In the genomic region with DNA sequence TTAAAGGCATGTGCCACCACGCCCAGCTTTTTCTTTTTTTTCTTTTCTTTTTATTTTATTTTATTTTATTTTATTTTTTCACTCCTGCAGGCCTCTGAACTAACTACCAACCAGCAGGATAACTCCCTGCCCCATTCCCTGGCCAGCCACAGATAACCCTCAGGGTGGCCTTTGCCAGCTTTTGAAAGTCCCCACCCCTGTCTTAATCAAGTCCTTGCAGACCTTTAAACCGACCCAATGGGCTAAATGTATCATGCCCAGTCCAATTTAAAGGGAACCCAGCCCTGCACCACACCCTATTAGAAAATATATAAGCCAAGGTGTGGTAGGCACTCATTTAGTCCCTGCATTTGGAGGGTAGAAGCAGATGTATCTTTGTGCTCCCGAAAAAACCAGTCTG, we compare ENCODE assay signal across 26 mouse cellular contexts. TPM values are rescaled to one million over a fixed set of nuclear protein-coding genes. Genes with fewer than 3 reads are reported as not detected.
A peak's percentile ranks its signal among the peaks of the same experiment; 100 is the strongest.
DNase-seq lines count a peak whose midpoint lies in the region; ATAC-seq and TF ChIP-seq lines count a peak whose summit lies in the region.
"Had no signal": no experiment of that assay in that cellular context is flagged by ENCODE, and none has a peak within 500 bp of the region (broad histone marks: within the 10 kb centered on the region; RNA-seq: fewer than 3 reads in every experiment).

No protein-coding gene starts in this region.

- no peak overlapping the region for H3K9ac ChIP-seq in midbrain, embryonic 11.5 days (ENCODE audit: low read length)
- H3K9ac ChIP-seq in midbrain, embryonic 16.5 days (ENCODE audit: low read depth, low read length), result no peak overlapping the region
- H3K9ac ChIP-seq in liver, embryonic 13.5 days, result no peak overlapping the region
- H3K9ac ChIP-seq in hindbrain, embryonic 13.5 days, result no peak overlapping the region
- H3K9ac ChIP-seq: embryonic facial prominence, embryonic 15.5 days; heart, embryonic 15.5 days; hindbrain, embryonic 15.5 days; limb, embryonic 15.5 days; midbrain, embryonic 12.5 days had no signal

- TF ChIP-seq CTCF in left cerebral cortex, adult 2 months (IDR thresholded peaks at IDR 0.05), result no peak

- DNase-seq in midbrain, embryonic 11.5 days (ENCODE audit: low spot score, missing footprints), result peak; percentile 75
- DNase-seq in liver, embryonic 13.5 days, result peak; percentile 83
- no peak for DNase-seq in frontal cortex, postnatal 36 days (ENCODE audit: low spot score in 2 of 2)
- DNase-seq in left cerebral cortex, adult 2 months (ENCODE audit: extremely low spot score in 1 of 2, low spot score in 2 of 2), result no peak
- DNase-seq: adrenal gland, adult 8-10 months; cerebellum, adult 8-10 months; gastrocnemius, postnatal 25 days; heart, adult 2 months; heart, postnatal 4 days; kidney, adult 9 months; left cerebral cortex, postnatal 4 days; thymus, postnatal 25 days had no signal

- no peaks in the 10 kb centered on the region for H3K9me3 ChIP-seq in midbrain, embryonic 11.5 days (ENCODE audit: control insufficient read depth, low read length)
- no peaks in the 10 kb centered on the region for H3K9me3 ChIP-seq in midbrain, embryonic 16.5 days (replicated peaks; ENCODE audit: control insufficient read depth, low read length, poor library complexity, severe bottlenecking)
- H3K9me3 ChIP-seq in liver, embryonic 13.5 days (replicated peaks), result no peaks in the 10 kb centered on the region
- H3K9me3 ChIP-seq in hindbrain, embryonic 13.5 days, result no peaks in the 10 kb centered on the region
- H3K9me3 ChIP-seq: embryonic facial prominence, embryonic 15.5 days; forebrain, embryonic 10.5 days; heart, embryonic 15.5 days; hindbrain, embryonic 15.5 days; limb, embryonic 15.5 days; midbrain, embryonic 12.5 days had no signal

- 76% methylated on average over 3 of the region's 3 CpGs for WGBS in midbrain, embryonic 11.5 days
- 89% methylated on average over 3 of the region's 3 CpGs for WGBS in midbrain, embryonic 16.5 days
- 43% methylated on average over 3 of the region's 3 CpGs for WGBS in liver, embryonic 13.5 days (ENCODE audit: insufficient replicate concordance)
- 75% methylated on average over 3 of the region's 3 CpGs for WGBS in hindbrain, embryonic 13.5 days

- intact Hi-C loops in left cerebral cortex, adult 2 months (cut with DNase I), result no loop called here

- H3K27ac ChIP-seq in midbrain, embryonic 11.5 days (ENCODE audit: low read depth, low read length), result no peak overlapping the region
- H3K27ac ChIP-seq in midbrain, embryonic 16.5 days (ENCODE audit: low read length), result no peak overlapping the region
- H3K27ac ChIP-seq in liver, embryonic 13.5 days, result peak overlapping the region; percentile 78
- no peak overlapping the region for H3K27ac ChIP-seq in left cerebral cortex, adult 2 months
- H3K27ac ChIP-seq in hindbrain, embryonic 13.5 days, result no peak overlapping the region
- H3K27ac ChIP-seq: embryonic facial prominence, embryonic 15.5 days; heart, adult 2 months; heart, embryonic 15.5 days; hindbrain, embryonic 15.5 days; limb, embryonic 15.5 days; macrophage; midbrain, embryonic 12.5 days had no signal

- peaks cover 12% of the 10 kb centered on the region for H3K4me1 ChIP-seq in midbrain, embryonic 11.5 days (ENCODE audit: control insufficient read depth, insufficient read depth, low read length)
- H3K4me1 ChIP-seq in midbrain, embryonic 16.5 days (ENCODE audit: control insufficient read depth, insufficient read depth, low read length), result no peaks in the 10 kb centered on the region
- peaks cover 54% of the 10 kb centered on the region for H3K4me1 ChIP-seq in liver, embryonic 13.5 days (replicated peaks)
- peaks cover 14% of the 10 kb centered on the region for H3K4me1 ChIP-seq in hindbrain, embryonic 13.5 days (replicated peaks)
- H3K4me1 ChIP-seq: embryonic facial prominence, embryonic 15.5 days; heart, embryonic 15.5 days had no signal

- H3K36me3 ChIP-seq in midbrain, embryonic 11.5 days (ENCODE audit: control insufficient read depth, insufficient read depth, low read length), result no peaks in the 10 kb centered on the region
- no peaks in the 10 kb centered on the region for H3K36me3 ChIP-seq in midbrain, embryonic 16.5 days (ENCODE audit: control insufficient read depth, insufficient read depth, low read length)
- no peaks in the 10 kb centered on the region for H3K36me3 ChIP-seq in liver, embryonic 13.5 days
- H3K36me3 ChIP-seq in hindbrain, embryonic 13.5 days, result no peaks in the 10 kb centered on the region
- H3K36me3 ChIP-seq: embryonic facial prominence, embryonic 15.5 days; forebrain, embryonic 10.5 days; heart, embryonic 15.5 days; hindbrain, embryonic 15.5 days; limb, embryonic 15.5 days; midbrain, embryonic 12.5 days had no signal

- H3K4me3 ChIP-seq in midbrain, embryonic 11.5 days (ENCODE audit: low read depth, low read length), result no peak overlapping the region
- H3K4me3 ChIP-seq in midbrain, embryonic 16.5 days (ENCODE audit: low read depth, low read length), result no peak overlapping the region
- H3K4me3 ChIP-seq in liver, embryonic 13.5 days (replicated peaks), result no peak overlapping the region
- no peak overlapping the region for H3K4me3 ChIP-seq in left cerebral cortex, adult 2 months
- H3K4me3 ChIP-seq in hindbrain, embryonic 13.5 days, result no peak overlapping the region
- H3K4me3 ChIP-seq: embryonic facial prominence, embryonic 15.5 days; forebrain, embryonic 10.5 days; heart, adult 2 months; heart, embryonic 15.5 days; hindbrain, embryonic 15.5 days; limb, embryonic 15.5 days; midbrain, embryonic 12.5 days had no signal

- no peak overlapping the region for H3K4me2 ChIP-seq in midbrain, embryonic 11.5 days
- H3K4me2 ChIP-seq in midbrain, embryonic 16.5 days (ENCODE audit: low read length), result no peak overlapping the region
- H3K4me2 ChIP-seq in liver, embryonic 13.5 days, result peak overlapping the region; percentile 30; the same call in 1 of the 2 replicates
- no peak overlapping the region for H3K4me2 ChIP-seq in hindbrain, embryonic 13.5 days
- H3K4me2 ChIP-seq: embryonic facial prominence, embryonic 15.5 days; heart, embryonic 15.5 days; hindbrain, embryonic 15.5 days; limb, embryonic 15.5 days; midbrain, embryonic 12.5 days had no signal

- H3K27me3 ChIP-seq in midbrain, embryonic 11.5 days (ENCODE audit: control insufficient read depth, insufficient read depth, low read length), result no peaks in the 10 kb centered on the region
- no peaks in the 10 kb centered on the region; the same call in 1 of the 2 replicates for H3K27me3 ChIP-seq in midbrain, embryonic 16.5 days (ENCODE audit: control insufficient read depth, insufficient read depth, low read depth, low read length)
- H3K27me3 ChIP-seq in liver, embryonic 13.5 days, result no peaks in the 10 kb centered on the region
- peaks cover 21% of the 10 kb centered on the region; the same call in 1 of the 2 replicates for H3K27me3 ChIP-seq in hindbrain, embryonic 13.5 days
- H3K27me3 ChIP-seq: embryonic facial prominence, embryonic 15.5 days; hindbrain, embryonic 15.5 days; limb, embryonic 15.5 days had no signal

- ATAC-seq in midbrain, embryonic 11.5 days (ENCODE audit: low FRiP score), result no peak
- ATAC-seq in midbrain, embryonic 16.5 days, result no peak
- peak; percentile 50 for ATAC-seq in common myeloid progenitor, adult 5-6 weeks (replicated peaks; ENCODE audit: low read depth, poor library complexity, severe bottlenecking)
- ATAC-seq in liver, embryonic 13.5 days (ENCODE audit: low read depth), result peak; percentile 98
- peak; percentile 91 for ATAC-seq in megakaryocyte-erythroid progenitor cell, adult 5-6 weeks (replicated peaks; ENCODE audit: low FRiP score, low TSS enrichment, poor library complexity, severe bottlenecking)
- no peak for ATAC-seq in hindbrain, embryonic 13.5 days (ENCODE audit: low FRiP score)
- ATAC-seq: CD4-positive, CD25-positive, alpha-beta regulatory T cell, adult 4 months; forebrain, embryonic 16.5 days had no signal

RNA-seq across cellular contexts. Expression of a gene that starts 9.6 kb away (rescaled TPM):
- polyA plus RNA-seq in midbrain, embryonic 11.5 days (2014; fragmentation: Nextera tagmentation; extraction: Ambion mirVana), result 2.0 and 2.5 TPM in 2 replicates
- polyA plus RNA-seq in midbrain, embryonic 16.5 days (2015; fragmentation: Nextera tagmentation; extraction: Ambion mirVana), result 9.0 and 10.8 TPM in 2 replicates
- 1.7 and 2.2 TPM in 2 replicates for total RNA-seq in common myeloid progenitor, adult 5-6 weeks (2017)
- polyA plus RNA-seq in liver, embryonic 13.5 days (2015; fragmentation: Nextera tagmentation; extraction: Ambion mirVana), result 2.4 and 3.2 TPM in 2 replicates
- total RNA-seq in megakaryocyte-erythroid progenitor cell, adult 5-6 weeks (2014; fragmentation: Nextera tagmentation), result 1.4 and 2.4 TPM in 2 replicates
- total RNA-seq in megakaryocyte-erythroid progenitor cell, adult 5-6 weeks (2017), result 4.0 TPM in 1 of 2 replicates, not detected in the other
- total RNA-seq in left cerebral cortex, adult 2 months (2021), result 1 to 10 TPM in 1 of 2 experiments, under 1 TPM in 1; 0.97 to 1.4 TPM
- polyA plus RNA-seq in hindbrain, embryonic 13.5 days (2015; fragmentation: Nextera tagmentation; extraction: Ambion mirVana), result 3.7 and 5.0 TPM in 2 replicates
- total RNA-seq: gastrocnemius, postnatal 25 days; MEL had no signal
- polyA plus RNA-seq: CD4-positive, CD25-positive, alpha-beta regulatory T cell, adult 4 months had no signal

RNA-seq across cellular contexts. Expression of a gene that starts 46.9 kb away (rescaled TPM):
- 339 and 375 TPM in 2 replicates for polyA plus RNA-seq in midbrain, embryonic 11.5 days (2014; fragmentation: Nextera tagmentation; extraction: Ambion mirVana)
- 195 and 213 TPM in 2 replicates for polyA plus RNA-seq in midbrain, embryonic 16.5 days (2015; fragmentation: Nextera tagmentation; extraction: Ambion mirVana)
- 938 and 1,055 TPM in 2 replicates for total RNA-seq in common myeloid progenitor, adult 5-6 weeks (2017)
- polyA plus RNA-seq in liver, embryonic 13.5 days (2015; fragmentation: Nextera tagmentation; extraction: Ambion mirVana), result 423 and 530 TPM in 2 replicates
- total RNA-seq in megakaryocyte-erythroid progenitor cell, adult 5-6 weeks (2014; fragmentation: Nextera tagmentation), result 973 and 1,006 TPM in 2 replicates
- total RNA-seq in megakaryocyte-erythroid progenitor cell, adult 5-6 weeks (2017), result 1,472 and 1,577 TPM in 2 replicates
- 100 to 1,000 TPM; 131 to 133 TPM for total RNA-seq in left cerebral cortex, adult 2 months (2021)
- polyA plus RNA-seq in hindbrain, embryonic 13.5 days (2015; fragmentation: Nextera tagmentation; extraction: Ambion mirVana), result 219 and 230 TPM in 2 replicates

Comparison
In these comparisons a context has a peak if more than half of its experiments do, and no peak if none do; other contexts are left out.
1. ATAC-seq: peak in common myeloid progenitor, adult 5-6 weeks (single experiment), liver, embryonic 13.5 days (single experiment) and megakaryocyte-erythroid progenitor cell, adult 5-6 weeks (single experiment); none in midbrain, embryonic 11.5 days (single experiment), midbrain, embryonic 16.5 days (single experiment) and hindbrain, embryonic 13.5 days (single experiment).
2. DNase-seq: peak in midbrain, embryonic 11.5 days (single experiment) and liver, embryonic 13.5 days (single experiment); none in frontal cortex, postnatal 36 days (0 of 2) and left cerebral cortex, adult 2 months (0 of 2).